Mouse (Mus musculus) regulatory T cell (primary cell): ENCODE measurements around the gene Ceacam9.

Source experiments
- in situ Hi-C: fragments of 300-600 bp; cut with MboI, MseI; formaldehyde crosslinking; loops from one replicate; pipeline ENCODE4 v1.15.1; 2025; ENCODE audit warnings: high pct_unique_total_duplicates

The Ceacam9 gene

DNA sequence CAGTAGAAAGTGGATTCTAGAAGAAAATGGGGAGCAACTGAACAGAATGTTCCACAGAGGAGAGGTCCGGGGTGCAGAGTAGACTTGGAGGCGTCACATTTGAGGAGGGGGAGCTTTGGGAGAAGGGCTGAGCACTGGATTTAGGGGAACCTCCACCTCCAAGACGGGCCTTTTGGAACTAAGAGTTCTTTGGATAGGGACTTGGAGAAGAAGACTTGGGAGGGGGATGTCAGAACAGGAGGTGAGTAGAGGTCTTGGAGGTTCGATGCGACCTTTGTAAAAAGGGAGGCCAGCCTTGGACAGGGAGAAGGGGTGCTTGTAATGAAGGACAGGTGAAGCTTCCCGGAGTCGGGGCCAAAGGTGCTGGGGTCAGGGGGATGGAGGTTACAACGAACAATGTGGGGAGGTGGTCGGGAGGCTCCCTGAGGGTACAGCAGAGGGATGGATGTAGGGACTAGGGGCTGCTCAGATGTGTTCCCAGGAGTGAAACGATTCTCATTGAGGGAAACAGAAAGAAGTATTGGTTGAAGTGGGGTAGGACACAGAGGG lies 17.4 kb downstream of the Ceacam9 start:
- in situ Hi-C loops: no loop called here

GRCm38 (mm10) chr7:16745373-16745772 lies 23.6 kb downstream of the Ceacam9 start:
- in situ Hi-C loops: loop anchor here (5.0 kb wide), 1 partner anchor 62 kb away; no protein-coding TSS in a partner anchor

- in situ Hi-C loops: loop anchor here (5.0 kb wide), 1 partner anchor 61 kb away; no protein-coding TSS in a partner anchor
These were observed 24.4 kb downstream of the Ceacam9 start for GRCm38 (mm10) chr7:16746093-16746492.

- in situ Hi-C loops: loop anchor here (5.0 kb wide), 1 partner anchor 60 kb away; no protein-coding TSS in a partner anchor
These were observed 25.9 kb downstream of the Ceacam9 start for GRCm38 (mm10) chr7:16747656-16748055.

DNA sequence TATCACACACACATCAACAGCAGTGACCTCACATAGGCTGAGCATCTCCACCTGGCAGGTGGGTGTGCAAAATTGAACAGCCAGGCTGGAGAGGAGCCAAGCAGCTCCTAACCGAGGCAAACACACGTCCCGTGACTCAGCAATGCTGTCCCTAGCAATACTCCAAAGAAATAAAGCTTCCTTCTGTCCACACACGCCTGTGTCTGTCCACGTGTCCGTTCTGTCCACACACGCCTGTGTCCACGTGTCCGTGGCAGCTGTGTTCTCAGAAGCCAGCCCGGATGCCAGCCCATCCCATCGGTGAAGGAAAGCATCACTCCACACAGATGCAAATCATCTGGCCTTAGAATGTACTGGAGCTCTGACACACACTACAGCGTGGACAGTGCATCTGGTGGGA lies 30.3 kb downstream of the Ceacam9 start:
- in situ Hi-C loops: no loop called here

GRCm38 (mm10) chr7:16755362-16756017 lies 33.8 kb downstream of the Ceacam9 start:
- in situ Hi-C loops: no loop called here

DNA sequence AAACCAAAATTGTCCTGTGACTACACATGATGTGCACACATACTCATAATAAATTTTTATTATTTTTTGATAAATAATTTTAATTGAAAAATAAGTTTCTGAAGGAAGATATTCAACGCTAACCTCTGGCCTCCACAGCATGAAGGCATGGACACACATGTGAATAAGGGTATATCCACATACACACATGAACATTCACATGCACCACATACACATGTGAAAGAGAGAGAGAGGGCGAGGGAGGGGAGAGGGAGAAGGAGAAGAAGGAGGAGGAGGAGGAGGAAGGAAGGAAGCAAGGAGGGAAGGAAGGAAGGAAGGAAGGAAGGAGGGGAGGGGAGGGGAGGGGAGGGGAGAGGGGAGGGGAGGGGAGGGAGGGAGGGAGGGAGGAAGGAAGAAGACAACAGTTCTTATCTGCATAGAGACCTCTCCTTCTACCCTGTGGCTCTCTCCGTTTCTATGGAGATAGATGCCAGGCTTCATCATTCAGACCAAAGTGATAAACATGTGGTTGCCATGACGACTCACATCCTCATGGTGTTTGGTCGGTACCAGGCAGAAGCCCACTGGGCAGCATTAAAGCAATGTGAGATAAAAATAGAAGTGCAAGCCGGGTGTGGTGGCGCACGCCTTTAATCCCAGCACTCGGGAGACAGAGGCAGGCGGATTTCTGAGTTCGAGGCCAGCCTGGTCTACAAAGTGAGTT lies 37.3 kb downstream of the Ceacam9 start:
- in situ Hi-C loops: no loop called here

DNA sequence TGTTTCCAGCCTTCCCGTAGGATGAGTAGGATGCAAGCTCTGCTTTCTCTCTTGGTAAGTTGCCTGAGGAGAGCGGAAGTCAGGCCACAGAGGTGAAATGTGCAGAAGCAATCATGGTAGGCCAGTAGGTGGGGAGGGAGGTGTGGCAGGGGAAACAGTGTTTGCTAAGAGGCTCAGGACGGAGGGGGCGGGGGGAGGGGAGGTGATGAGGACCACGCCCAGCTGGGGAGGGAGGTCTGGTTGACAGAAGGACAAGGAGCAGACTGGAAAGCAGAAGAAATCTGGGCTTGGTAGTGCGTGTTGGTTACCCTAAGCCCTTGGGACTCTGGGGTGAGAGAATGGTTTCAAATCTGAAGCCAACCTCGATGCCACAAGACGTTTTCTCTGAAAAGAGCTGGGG lies 38.6 kb downstream of the Ceacam9 start:
- in situ Hi-C loops: no loop called here

DNA sequence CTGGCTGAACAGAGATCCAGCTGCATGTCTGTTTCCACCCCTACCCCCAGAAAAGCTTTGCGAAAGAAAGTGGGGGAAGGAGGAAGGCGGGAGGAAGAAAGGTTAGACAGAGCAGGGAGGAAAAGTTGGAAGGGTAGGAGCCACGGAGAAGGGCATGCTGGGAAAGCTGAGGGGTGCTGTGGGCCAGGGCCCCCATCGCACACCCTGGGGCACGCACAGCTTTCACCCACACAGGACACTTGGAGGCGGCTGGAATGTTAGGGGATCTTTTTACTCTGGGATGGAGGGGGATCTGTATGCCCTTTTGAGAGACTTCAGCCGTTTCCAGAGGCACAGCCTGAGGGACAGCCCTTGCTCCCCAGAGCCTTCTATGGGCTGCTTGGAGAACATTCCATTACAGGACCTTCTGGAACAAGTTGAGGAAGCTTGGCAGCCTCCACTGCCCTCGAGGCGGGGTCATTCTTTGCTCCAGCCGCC lies 39.3 kb downstream of the Ceacam9 start:
- in situ Hi-C loops: no loop called here

DNA sequence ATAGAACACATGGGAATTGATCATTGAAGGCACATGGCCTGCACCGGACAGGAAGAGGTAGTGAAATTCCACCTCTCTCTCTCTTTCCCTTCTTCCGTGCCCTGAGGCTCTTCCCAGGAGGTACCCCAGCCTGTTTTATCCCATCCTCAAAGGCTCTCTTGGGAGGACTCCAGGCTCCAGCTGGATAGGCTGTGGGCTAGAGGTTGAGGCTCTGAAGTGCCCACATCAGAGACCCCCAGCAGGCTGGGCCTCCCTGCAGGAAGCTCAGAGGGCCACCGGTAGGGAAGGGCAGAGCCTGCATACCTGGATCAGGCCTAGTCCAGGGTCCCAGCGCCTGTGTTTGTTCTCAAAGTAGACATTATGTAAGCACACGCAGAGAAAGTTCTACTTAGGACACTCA lies 39.9 kb downstream of the Ceacam9 start:
- in situ Hi-C loops: no loop called here

- in situ Hi-C loops: no loop called here
These were observed 41.9 kb downstream of the Ceacam9 start for GRCm38 (mm10) chr7:16763463-16764218.

DNA sequence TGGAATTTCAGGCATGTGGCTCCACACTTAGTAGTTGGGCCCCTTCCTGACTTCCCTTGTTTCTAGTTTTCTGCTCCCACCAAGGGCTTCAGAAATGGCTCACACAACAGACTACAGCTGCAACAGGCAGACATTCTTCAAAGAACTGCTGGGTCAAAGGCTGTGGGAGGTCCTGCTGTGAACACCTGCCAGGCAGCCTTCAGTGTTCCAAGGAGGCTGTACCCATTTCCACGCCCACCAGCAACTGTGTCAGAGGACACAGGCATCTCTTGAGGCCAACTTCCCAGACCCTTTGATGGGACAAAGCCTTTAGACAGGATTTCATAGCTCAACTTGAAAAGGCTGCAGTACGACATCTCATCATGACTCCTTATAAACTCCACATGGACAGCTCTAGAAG lies 44.7 kb downstream of the Ceacam9 start:
- in situ Hi-C loops: no loop called here
